Mouse (Mus musculus): ENCODE data around the gene Scaf8.
"Not testable (repeated sequence)": the region's sequence is repeated elsewhere in the genome, so short reads cannot be mapped to it uniquely, and the experiment has no call there.

DNA sequence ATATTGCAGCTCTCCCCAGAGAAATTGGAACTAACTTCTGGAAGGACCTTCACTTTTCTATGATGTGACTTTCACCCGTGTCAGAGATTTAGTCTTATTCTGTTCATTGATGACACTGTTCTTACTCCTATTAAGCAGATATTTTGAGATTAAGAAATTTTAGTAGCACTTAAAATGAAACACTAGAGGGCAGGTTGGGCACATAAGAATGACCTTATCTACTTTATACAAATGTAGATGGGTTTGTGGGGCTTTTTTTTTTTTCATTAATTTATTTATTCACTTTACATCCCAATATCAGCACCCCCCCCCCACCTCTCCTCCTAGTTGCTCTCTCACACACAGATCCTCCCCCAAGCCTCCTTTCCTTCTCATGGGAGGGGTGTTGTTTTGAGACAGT lies 15.5 kb upstream of the Scaf8 start:
- TF ChIP-seq CTCF (IDR thresholded peaks at IDR 0.05; ENCODE audit: control insufficient read depth, insufficient read depth, insufficient read length); FOSL1 (IDR thresholded peaks at IDR 0.05; ENCODE audit: insufficient read depth, low read length, poor library complexity, severe bottlenecking); MYOD1 (IDR thresholded peaks at IDR 0.05; ENCODE audit: control insufficient read depth, insufficient read length, low read depth); CEBPB (IDR thresholded peaks at IDR 0.05; ENCODE audit: low read depth): not testable (repeated sequence)

All from C2C12 (cell line).